21 mouse cellular contexts compared by ENCODE assay signal in genomic region chr3:58319463-58319862, GRCm38 (mm10).
"Had no signal": no experiment of that assay in that cellular context is flagged by ENCODE, and none has a peak within 500 bp of the region (broad histone marks: within the 10 kb centered on the region; RNA-seq: fewer than 3 reads in every experiment).

No protein-coding gene starts in this region.

- DNase-seq: liver, postnatal 0 days; lung, adult 2 months; lung, postnatal 14 days; lung, postnatal 36 days; retina, postnatal 1 day; right cerebral cortex, adult 18-20 months; thymus, adult 2 months; thymus, postnatal 25 days; thymus, postnatal 4 days had no signal

- ATAC-seq: liver, postnatal 0 days; lung, postnatal 0 days; midbrain, embryonic 13.5 days; midbrain, embryonic 15.5 days had no signal

- H3K4me1 ChIP-seq: liver, embryonic 15.5 days; lung, embryonic 15.5 days; megakaryocyte, embryonic 14.5 days; midbrain, embryonic 13.5 days; midbrain, embryonic 15.5 days; neural tube, embryonic 13.5 days; neural tube, embryonic 15.5 days; stomach, embryonic 15.5 days had no signal

- H3K4me3 ChIP-seq: liver, embryonic 15.5 days; lung, embryonic 15.5 days; megakaryocyte, embryonic 14.5 days; midbrain, embryonic 13.5 days; midbrain, embryonic 15.5 days; neural tube, embryonic 13.5 days; neural tube, embryonic 15.5 days; stomach, embryonic 15.5 days had no signal

- H3K36me3 ChIP-seq: liver, embryonic 15.5 days; lung, embryonic 15.5 days; midbrain, embryonic 13.5 days; midbrain, embryonic 15.5 days; neural tube, embryonic 13.5 days; neural tube, embryonic 15.5 days; stomach, embryonic 15.5 days had no signal

- H3K9me3 ChIP-seq: liver, embryonic 15.5 days; lung, embryonic 15.5 days; megakaryocyte, embryonic 14.5 days; midbrain, embryonic 13.5 days; midbrain, embryonic 15.5 days; neural tube, embryonic 13.5 days; neural tube, embryonic 15.5 days; stomach, embryonic 15.5 days had no signal

- H3K27me3 ChIP-seq: liver, embryonic 15.5 days; lung, embryonic 15.5 days; megakaryocyte, embryonic 14.5 days; midbrain, embryonic 13.5 days; midbrain, embryonic 15.5 days; neural tube, embryonic 13.5 days; neural tube, embryonic 15.5 days; stomach, embryonic 15.5 days had no signal

- H3K27ac ChIP-seq: liver, embryonic 15.5 days; lung, embryonic 15.5 days; macrophage; midbrain, embryonic 13.5 days; midbrain, embryonic 15.5 days; neural tube, embryonic 13.5 days; neural tube, embryonic 15.5 days; stomach, embryonic 15.5 days; stomach, postnatal 0 days had no signal

- H3K4me2 ChIP-seq: liver, embryonic 15.5 days; lung, embryonic 15.5 days; midbrain, embryonic 11.5 days; midbrain, embryonic 13.5 days; midbrain, embryonic 15.5 days; neural tube, embryonic 13.5 days; neural tube, embryonic 15.5 days; stomach, embryonic 15.5 days had no signal

- H3K9ac ChIP-seq: liver, embryonic 15.5 days; liver, postnatal 0 days; lung, embryonic 15.5 days; midbrain, embryonic 13.5 days; midbrain, embryonic 15.5 days; neural tube, embryonic 13.5 days; neural tube, embryonic 15.5 days; stomach, embryonic 15.5 days had no signal
